Mouse (Mus musculus) kidney, embryonic 15.5 days (tissue): ENCODE measurements at regions not wholly inside any gene's neighbourhood (a gene's known extent, or its start where the extent isn't known, plus 50 kb on each side); places are given as distances from the start of the nearest gene placed in this dataset.
A peak's percentile ranks its signal among the peaks of the same experiment; 100 is the strongest.

Experiments
- ATAC-seq: fragments of 200-750 bp; cut with Nextera tagmentation; replicated peaks from 2 replicates; pipeline ENCODE4 v1.8.0; 2017; ENCODE audit warnings: moderate TSS enrichment; ENCODE audit not compliant: low FRiP score
- H3K27ac ChIP-seq: fragments of 300-500 bp; sonication (generic); 2 replicates; pipeline ENCODE4 v1.5.1; 2015; ENCODE audit warnings: mild to moderate bottlenecking, inconsistent platforms
- H3K27me3 ChIP-seq: fragments of 300-500 bp; sonication (generic); 2 replicates; pipeline ENCODE4 v1.6.1; 2015; ENCODE audit warnings: inconsistent platforms
- H3K36me3 ChIP-seq: fragments of 300-500 bp; sonication (generic); 2 replicates; pipeline ENCODE4 v1.6.1; 2015; ENCODE audit warnings: inconsistent platforms
- H3K4me1 ChIP-seq: fragments of 300-500 bp; sonication (generic); 2 replicates; pipeline ENCODE4 v1.6.1; 2015; ENCODE audit warnings: inconsistent platforms
- H3K4me2 ChIP-seq: fragments of 300-500 bp; sonication (generic); 2 replicates; pipeline ENCODE4 v1.6.1; 2015; ENCODE audit warnings: moderate library complexity, mild to moderate bottlenecking, inconsistent platforms
- H3K4me3 ChIP-seq: fragments of 300-500 bp; sonication (generic); replicated peaks from 2 replicates; pipeline ENCODE4 v1.5.1; 2015; ENCODE audit warnings: mild to moderate bottlenecking, inconsistent platforms
- H3K9ac ChIP-seq: fragments of 300-500 bp; sonication (generic); 2 replicates; pipeline ENCODE4 v1.6.1; 2015; ENCODE audit warnings: mild to moderate bottlenecking, inconsistent platforms
- H3K9me3 ChIP-seq: fragments of 300-500 bp; sonication (generic); replicated peaks from 2 replicates; pipeline ENCODE4 v1.6.1; 2016; ENCODE audit warnings: inconsistent platforms
- WGBS: fragments of 180-500 bp; shearing (Covaris S2); methylation state at CpG from one replicate; pipeline ENCODE4 v1.1.7; 2015; ENCODE audit warnings: mixed read lengths; 5-methylcytosine and 5-hydroxymethylcytosine counted together

- 39% methylated on average over 7 of the region's 7 CpGs for WGBS
- Histone ChIP-seq H3K4me1 (0 out of 2 replicates have a peak, but pooled peaks cover 9% of the 10 kb centered on the region), H3K4me3 (no peak overlapping the region), H3K9ac (no peak overlapping the region), H3K27me3 (no peaks in the 10 kb centered on the region), H3K27ac (no peak overlapping the region), H3K9me3 (no peaks in the 10 kb centered on the region), H3K4me2 (no peak overlapping the region), H3K36me3 (no peaks in the 10 kb centered on the region)
- peak; percentile 64; the same call in 1 of the 2 replicates for ATAC-seq
These were observed 227.6 kb upstream of the Cdh5 start for GRCm38 (mm10) chr8:103873598-103874502.

GRCm38 (mm10) chr8:103874506-103874905 is 226.9 kb upstream of the Cdh5 start:
- H3K27me3 ChIP-seq: no peaks in the 10 kb centered on the region
- 67% methylated on average over 8 of the region's 8 CpGs for WGBS
- no peak for ATAC-seq

GRCm38 (mm10) chr8:103879505-103879904 is 221.9 kb upstream of the Cdh5 start:
- ATAC-seq: no peak
- Histone ChIP-seq H3K4me1 (no peaks in the 10 kb centered on the region), H3K9me3 (no peaks in the 10 kb centered on the region), H3K27me3 (no peaks in the 10 kb centered on the region), H3K4me2 (no peak overlapping the region), H3K36me3 (no peaks in the 10 kb centered on the region), H3K4me3 (no peak overlapping the region), H3K9ac (no peak overlapping the region), H3K27ac (no peak overlapping the region)
- 91% methylated on average over 2 of the region's 2 CpGs for WGBS

More at GRCm38 (mm10) chr8:103874506-103874905, 226.9 kb upstream of the Cdh5 start:
- H3K27ac ChIP-seq: no peak overlapping the region
- H3K36me3 ChIP-seq: no peaks in the 10 kb centered on the region
- 0 out of 2 replicates have a peak, but pooled peaks cover 9% of the 10 kb centered on the region for H3K4me1 ChIP-seq
- H3K4me3 ChIP-seq: no peak overlapping the region
- H3K9me3 ChIP-seq: no peaks in the 10 kb centered on the region
- no peak overlapping the region for H3K4me2 ChIP-seq
- H3K9ac ChIP-seq: no peak overlapping the region

GRCm38 (mm10) chr8:103880431-103881145 is 220.8 kb upstream of the Cdh5 start:
- Histone ChIP-seq H3K9me3 (no peaks in the 10 kb centered on the region), H3K27ac (no peak overlapping the region), H3K4me3 (no peak overlapping the region), H3K27me3 (no peaks in the 10 kb centered on the region), H3K36me3 (no peaks in the 10 kb centered on the region), H3K9ac (no peak overlapping the region), H3K4me1 (0 out of 2 replicates have a peak, but pooled peaks cover 3% of the 10 kb centered on the region), H3K4me2 (no peak overlapping the region)
- WGBS: 80% methylated on average over 14 of the region's 14 CpGs
- no peak for ATAC-seq

- Histone ChIP-seq H3K27me3 (no peaks in the 10 kb centered on the region), H3K4me1 (0 out of 2 replicates have a peak, but pooled peaks cover 3% of the 10 kb centered on the region), H3K4me3 (no peak overlapping the region), H3K9ac (no peak overlapping the region), H3K9me3 (no peaks in the 10 kb centered on the region), H3K27ac (no peak overlapping the region), H3K4me2 (no peak overlapping the region), H3K36me3 (no peaks in the 10 kb centered on the region)
- 71% methylated on average over 3 of the region's 3 CpGs for WGBS
- no peak for ATAC-seq
These were observed 220.3 kb upstream of the Cdh5 start for GRCm38 (mm10) chr8:103881146-103881486.

- Histone ChIP-seq H3K27me3 (no peaks in the 10 kb centered on the region), H3K4me3 (no peak overlapping the region), H3K4me1 (0 out of 2 replicates have a peak, but pooled peaks cover 3% of the 10 kb centered on the region), H3K9me3 (no peaks in the 10 kb centered on the region), H3K9ac (no peak overlapping the region), H3K36me3 (no peaks in the 10 kb centered on the region), H3K4me2 (no peak overlapping the region), H3K27ac (no peak overlapping the region)
- peak; percentile 56; the same call in 1 of the 2 replicates for ATAC-seq
- 56% methylated on average over 12 of the region's 12 CpGs for WGBS
These were observed 216.3 kb upstream of the Cdh5 start for GRCm38 (mm10) chr8:103884873-103885780.

- Histone ChIP-seq H3K9ac (no peak overlapping the region), H3K4me3 (no peak overlapping the region), H3K36me3 (no peaks in the 10 kb centered on the region), H3K9me3 (no peaks in the 10 kb centered on the region), H3K27ac (no peak overlapping the region), H3K4me2 (no peak overlapping the region), H3K27me3 (no peaks in the 10 kb centered on the region), H3K4me1 (peaks cover 6% of the 10 kb centered on the region; the same call in 1 of the 2 replicates)
- 81% methylated on average over 6 of the region's 6 CpGs for WGBS
- no peak for ATAC-seq
These were observed 206.8 kb upstream of the Cdh5 start for GRCm38 (mm10) chr8:103894589-103894988.

- no peaks in the 10 kb centered on the region for H3K27me3 ChIP-seq
- no peaks in the 10 kb centered on the region for H3K36me3 ChIP-seq
- H3K9me3 ChIP-seq: no peaks in the 10 kb centered on the region
- 76% methylated on average over 6 of the region's 6 CpGs for WGBS
- no peak overlapping the region for H3K9ac ChIP-seq
- no peak for ATAC-seq
- no peak overlapping the region for H3K27ac ChIP-seq
- H3K4me3 ChIP-seq: no peak overlapping the region
- peaks cover 6% of the 10 kb centered on the region; the same call in 1 of the 2 replicates for H3K4me1 ChIP-seq
- no peak overlapping the region for H3K4me2 ChIP-seq
These were observed 206.3 kb upstream of the Cdh5 start for GRCm38 (mm10) chr8:103895132-103895531.

GRCm38 (mm10) chr8:103897463-103897862 is 204.0 kb upstream of the Cdh5 start:
- ATAC-seq: no peak

GRCm38 (mm10) chr8:103902516-103902915 is 198.9 kb upstream of the Cdh5 start:
- H3K4me2 ChIP-seq: no peak overlapping the region
- peaks cover 2% of the 10 kb centered on the region; the same call in 1 of the 2 replicates for H3K4me1 ChIP-seq
- ATAC-seq: no peak
- no peaks in the 10 kb centered on the region for H3K27me3 ChIP-seq
- no peak overlapping the region for H3K9ac ChIP-seq
- H3K27ac ChIP-seq: no peak overlapping the region
- 79% methylated on average over 1 of the region's 1 CpGs for WGBS
- H3K4me3 ChIP-seq: no peak overlapping the region
- peaks cover 5% of the 10 kb centered on the region; the same call in 1 of the 2 replicates for H3K9me3 ChIP-seq
- H3K36me3 ChIP-seq: no peaks in the 10 kb centered on the region

More at GRCm38 (mm10) chr8:103897463-103897862, 204.0 kb upstream of the Cdh5 start:
- Histone ChIP-seq H3K27ac (peak overlapping the region; percentile 48), H3K27me3 (no peaks in the 10 kb centered on the region), H3K9me3 (no peaks in the 10 kb centered on the region), H3K4me1 (peaks cover 6% of the 10 kb centered on the region; the same call in 1 of the 2 replicates), H3K9ac (no peak overlapping the region), H3K36me3 (no peaks in the 10 kb centered on the region), H3K4me2 (no peak overlapping the region), H3K4me3 (no peak overlapping the region)
- 27% methylated on average over 7 of the region's 7 CpGs for WGBS

GRCm38 (mm10) chr8:103903635-103904034 is 197.8 kb upstream of the Cdh5 start:
- H3K9ac ChIP-seq: no peak overlapping the region
- H3K36me3 ChIP-seq: no peaks in the 10 kb centered on the region
- H3K9me3 ChIP-seq: peaks cover 5% of the 10 kb centered on the region; the same call in 1 of the 2 replicates
- H3K27ac ChIP-seq: no peak overlapping the region
- ATAC-seq: no peak
- H3K4me2 ChIP-seq: no peak overlapping the region
- H3K27me3 ChIP-seq: no peaks in the 10 kb centered on the region
- no peaks in the 10 kb centered on the region for H3K4me1 ChIP-seq
- H3K4me3 ChIP-seq: no peak overlapping the region
- WGBS: 66% methylated on average over 5 of the region's 5 CpGs
